Mouse (Mus musculus) large intestine, adult 2 months (tissue): Measurements from ENCODE around the gene Kcng4. TPM values are rescaled to one million over a fixed set of nuclear protein-coding genes. Genes with fewer than 3 reads are reported as not detected.

Experiments
- DNase-seq: peaks from one replicate; pipeline ENCODE4 v3.0.0-alpha.2; 2012; ENCODE audit warnings: low read depth, low spot score
- WGBS: fragments of 180-500 bp; shearing (Covaris S2); methylation state at CpG from one replicate; pipeline ENCODE4 v1.1.7; 2018; 5-methylcytosine and 5-hydroxymethylcytosine counted together
- polyA plus RNA-seq: library from polyadenylated mRNA; depleted of rRNA; stranded (reverse); fragments of >200 nt; gene quantifications from 2 replicates; pipeline ENCODE4 v1.2.3, GENCODE M21; 2012

The Kcng4 gene
- polyA plus RNA-seq, 1 experiment = 0.89 TPM

DNA sequence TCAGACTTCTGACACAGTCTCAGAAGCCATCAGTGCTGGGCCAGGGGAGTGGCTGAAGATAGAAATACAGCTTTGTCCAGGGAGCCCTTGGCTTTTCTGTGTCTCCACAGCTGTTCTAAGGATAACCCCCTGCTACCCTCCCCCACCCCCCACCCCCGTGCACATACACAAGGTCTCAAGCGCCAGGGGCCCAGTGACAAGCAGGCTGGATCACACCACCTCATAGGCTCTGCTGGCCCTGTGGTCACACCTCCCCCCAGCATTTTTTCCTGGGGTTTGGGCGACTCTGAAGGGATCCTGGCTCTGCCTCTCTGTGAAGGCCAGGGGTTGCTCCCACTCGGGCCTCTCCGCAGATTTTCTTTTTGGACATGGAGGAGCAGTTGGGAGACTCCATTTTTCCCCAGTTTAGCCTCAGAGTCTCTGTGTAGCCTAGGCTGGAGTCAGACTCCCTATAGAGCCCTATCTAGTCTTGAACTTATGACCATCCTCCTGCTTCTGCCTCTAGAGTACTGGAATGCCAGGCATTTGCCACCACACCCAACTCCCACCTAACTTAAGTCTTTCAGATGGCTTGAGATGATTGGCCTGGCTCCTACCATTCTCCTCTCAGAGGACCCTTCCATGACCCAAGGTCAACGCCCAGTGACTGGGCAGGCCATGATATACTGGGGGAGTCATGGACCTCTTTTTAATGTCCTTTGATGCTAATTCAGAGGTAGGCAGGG lies 15.2 kb downstream of the Kcng4 start:
- 77% methylated on average over 6 of the region's 6 CpGs for WGBS
- DNase-seq = no peak

DNA sequence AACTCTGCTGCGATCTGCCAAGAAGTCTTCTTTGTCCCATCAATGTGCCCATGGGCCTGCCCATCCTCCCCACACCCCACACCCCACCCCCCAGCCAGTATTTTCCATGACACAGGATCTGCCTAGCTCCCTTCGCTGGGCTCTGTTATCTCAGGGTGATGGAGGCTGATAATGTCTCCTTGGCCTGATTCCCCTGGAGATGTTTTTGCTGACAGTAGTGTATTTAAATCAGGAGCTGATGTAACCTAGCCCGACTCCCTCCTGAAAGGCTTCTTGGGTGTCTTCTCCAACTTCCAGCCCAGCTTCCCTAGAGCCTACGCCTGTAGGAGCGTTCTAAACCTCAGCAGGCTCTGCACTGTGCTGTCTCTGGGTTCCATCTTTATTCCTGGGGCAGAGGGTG lies 16.6 kb downstream of the Kcng4 start:
- no peak for DNase-seq
- WGBS = 75% methylated on average over 5 of the region's 5 CpGs

DNA sequence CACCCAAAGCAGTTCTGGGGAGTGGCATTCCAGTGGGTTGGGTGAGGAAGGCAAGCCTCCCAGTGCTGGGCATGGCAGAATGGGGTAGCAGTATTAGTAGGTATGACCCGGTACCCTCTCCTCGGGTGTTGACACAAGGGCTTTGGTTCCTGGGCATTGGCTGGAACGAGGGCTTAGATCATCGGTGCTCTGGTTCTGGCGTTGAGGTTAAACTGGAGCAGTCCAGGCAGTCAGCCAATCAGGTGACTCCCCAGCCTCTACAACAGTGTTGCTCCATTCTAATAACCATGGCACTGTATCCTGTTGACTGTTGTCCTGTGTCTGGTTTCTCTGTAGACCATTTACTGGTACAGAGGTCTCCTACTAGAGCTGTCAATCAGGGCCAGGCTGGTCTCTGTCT lies 17.9 kb downstream of the Kcng4 start:
- DNase-seq = no peak
- WGBS = 72% methylated on average over 5 of the region's 5 CpGs

DNA sequence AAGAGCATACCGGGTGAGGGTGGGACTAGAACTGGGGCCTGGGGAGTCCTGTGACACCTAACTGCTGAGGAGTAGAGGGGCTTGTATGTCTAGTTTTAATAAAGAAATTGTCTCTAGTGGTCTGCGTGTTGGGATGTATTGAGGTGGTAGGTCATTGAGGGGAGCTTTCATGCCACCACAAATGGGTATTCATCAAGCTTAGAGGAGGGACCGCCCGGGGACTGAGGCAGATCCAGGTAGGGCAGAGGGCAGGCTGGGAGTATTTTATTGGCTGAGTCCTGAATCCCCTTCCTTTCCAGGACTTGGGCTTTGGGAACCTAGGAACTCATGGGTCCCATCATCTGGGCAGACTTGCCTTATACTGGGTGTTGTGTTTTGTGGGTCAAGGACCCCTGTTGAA lies 18.7 kb downstream of the Kcng4 start:
- 80% methylated on average over 4 of the region's 4 CpGs for WGBS
- no peak for DNase-seq

DNA sequence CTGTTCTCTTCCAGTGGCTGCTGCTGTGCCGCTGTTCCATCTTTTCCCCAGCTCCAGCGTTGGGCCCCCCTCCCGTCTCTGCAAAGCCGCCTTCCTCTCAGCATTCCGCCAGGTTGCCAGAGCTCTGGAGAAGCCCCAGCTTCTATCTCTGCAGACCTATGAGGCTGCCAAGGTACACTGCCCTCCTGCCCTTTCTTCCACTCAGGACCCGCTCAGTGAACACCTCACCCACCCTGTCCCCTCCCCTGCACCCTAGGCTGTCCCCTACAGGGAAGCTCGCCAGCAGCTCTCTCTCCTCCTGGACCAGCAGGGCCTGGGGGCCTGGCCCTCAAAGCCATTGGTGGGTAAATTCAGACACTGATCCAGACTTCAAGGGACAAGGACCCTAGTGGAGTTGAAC lies 19.1 kb downstream of the Kcng4 start:
- no peak for DNase-seq
- 80% methylated on average over 7 of the region's 7 CpGs for WGBS

DNA sequence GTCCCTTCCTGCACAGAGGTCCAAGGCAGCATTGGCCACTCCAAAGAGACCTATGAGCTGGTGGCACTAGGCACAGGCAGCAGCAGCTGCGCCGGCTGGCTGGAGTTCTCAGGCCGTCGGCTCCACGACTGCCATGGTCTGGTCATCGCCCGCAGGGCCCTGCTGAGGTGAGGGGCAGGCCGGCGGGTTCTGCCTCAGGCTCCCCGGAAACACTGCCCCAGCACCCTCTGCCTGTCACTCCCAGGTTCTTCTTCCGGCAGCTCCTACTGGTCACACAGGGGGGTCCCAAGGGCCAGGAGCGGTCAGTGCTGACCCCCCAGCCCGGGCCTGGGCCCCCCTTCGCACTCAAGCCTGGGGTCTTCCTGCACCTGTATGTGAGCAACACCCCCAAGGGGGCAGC lies 20.4 kb downstream of the Kcng4 start:
- DNase-seq = no peak
- WGBS = 85% methylated on average over 14 of the region's 14 CpGs

DNA sequence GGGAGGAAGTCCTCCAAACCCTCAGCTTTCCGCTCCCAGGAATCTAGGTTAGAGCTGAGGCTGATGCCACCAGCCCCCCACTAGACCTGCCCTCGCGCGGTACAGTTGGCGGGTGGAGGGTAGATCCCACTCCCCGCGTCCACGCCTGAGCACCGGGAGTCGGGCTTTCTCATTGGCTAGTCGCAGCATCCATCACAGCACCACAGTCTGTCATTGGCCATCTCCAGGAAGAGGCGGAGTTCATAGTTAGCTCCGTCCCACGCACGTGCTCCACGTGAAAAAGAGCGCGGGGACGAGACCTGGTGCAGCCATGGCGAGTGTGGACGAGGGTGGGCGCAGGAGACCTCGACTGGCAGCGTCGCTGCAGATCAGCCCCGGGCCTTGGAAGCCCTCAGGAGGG lies 23.0 kb downstream of the Kcng4 start, which contains the start of gene Adad2:
Gene Adad2, plus strand, starts transcription at position 277 of the 400 bp plus-strand sequence.
- 84% methylated on average over 26 of the region's 26 CpGs for WGBS
- DNase-seq = no peak

DNA sequence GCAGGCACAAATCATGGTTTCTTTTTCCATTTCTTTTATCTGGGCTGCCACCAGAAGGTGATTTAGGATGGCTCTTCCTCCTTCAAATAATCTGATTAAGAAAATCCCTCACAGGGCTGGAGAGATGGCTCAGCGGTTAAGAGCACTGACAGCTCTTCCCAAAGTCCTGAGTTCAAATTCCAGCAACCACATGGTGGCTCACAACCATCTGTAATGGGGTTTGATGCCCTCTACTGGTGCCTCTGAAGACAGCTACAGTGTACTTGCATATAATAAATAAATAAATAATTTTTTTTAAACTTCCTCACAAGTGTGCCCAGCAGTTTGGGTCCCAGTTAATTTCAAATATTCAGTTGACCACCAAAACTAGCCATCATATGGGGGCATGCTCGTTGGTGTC lies 29.3 kb downstream of the Kcng4 start:
- no peak for DNase-seq
- WGBS = 82% methylated on average over 2 of the region's 2 CpGs

DNA sequence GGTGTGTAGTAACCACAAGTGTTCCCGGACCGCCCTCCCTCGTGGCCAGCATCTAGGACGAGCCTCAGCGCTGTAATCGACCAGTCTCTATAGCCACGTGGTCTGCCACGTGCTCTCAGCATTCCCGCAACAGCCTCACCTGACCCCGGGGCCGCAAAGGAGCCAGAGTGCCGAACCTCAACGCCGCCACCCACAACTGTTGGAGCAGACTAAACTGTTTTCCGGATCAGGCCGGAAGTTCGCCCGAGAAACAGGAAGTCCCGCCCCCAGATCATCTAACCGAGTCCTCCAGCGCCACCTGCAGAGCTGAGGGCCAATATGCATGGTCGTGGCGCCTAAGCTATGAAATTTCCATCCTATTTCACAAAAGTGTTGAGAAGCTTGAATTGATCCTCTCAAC lies 30.5 kb downstream of the Kcng4 start, which contains the start of gene Taf1c:
Gene Taf1c, minus strand, starts transcription at position 227 of the 400 bp plus-strand sequence.
- WGBS = under 1% methylated on average over 23 of the region's 23 CpGs
- peak; percentile 76 for DNase-seq

DNA sequence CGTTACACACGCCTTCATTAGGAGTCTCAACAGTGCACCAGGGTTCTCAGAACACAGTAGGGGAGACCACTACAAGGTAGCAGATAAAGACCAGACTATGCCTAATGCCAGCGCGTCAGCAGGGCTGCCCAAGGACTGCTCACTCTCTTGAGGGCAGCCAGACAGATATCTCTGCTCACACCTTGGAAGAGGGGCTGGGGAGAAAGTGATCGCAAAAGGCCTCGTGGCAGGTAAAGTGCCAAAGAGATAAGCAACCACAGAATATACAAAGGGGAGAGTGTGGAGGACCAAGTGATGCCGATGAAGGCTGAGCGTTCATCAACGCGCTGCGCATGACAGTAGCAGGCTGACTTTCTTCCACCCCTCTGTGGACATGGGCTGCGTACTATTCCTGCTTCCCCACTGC lies 31.1 kb downstream of the Kcng4 start:
- DNase-seq = no peak
- WGBS = 26% methylated on average over 12 of the region's 12 CpGs

DNA sequence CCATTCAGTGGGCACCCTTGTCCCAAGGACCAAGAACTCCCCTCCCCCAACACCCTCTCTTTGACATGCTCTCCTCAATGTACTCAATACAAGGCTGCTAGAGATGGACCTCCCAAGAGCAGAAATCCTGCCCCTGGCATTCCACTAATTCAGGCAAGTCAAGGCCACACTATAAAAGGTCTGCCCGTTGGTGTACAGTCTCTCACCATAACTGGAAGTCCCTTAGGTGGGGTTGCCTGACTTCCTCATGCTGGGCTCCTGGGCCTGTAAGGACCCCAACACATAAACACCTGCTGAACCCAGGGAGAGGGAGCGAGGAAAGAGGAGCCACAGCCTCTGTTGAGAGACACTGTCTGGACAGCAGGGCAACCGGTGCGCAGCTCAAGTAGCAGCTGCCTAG lies 31.7 kb downstream of the Kcng4 start:
- WGBS = 91% methylated on average over 4 of the region's 4 CpGs
- no peak for DNase-seq

DNA sequence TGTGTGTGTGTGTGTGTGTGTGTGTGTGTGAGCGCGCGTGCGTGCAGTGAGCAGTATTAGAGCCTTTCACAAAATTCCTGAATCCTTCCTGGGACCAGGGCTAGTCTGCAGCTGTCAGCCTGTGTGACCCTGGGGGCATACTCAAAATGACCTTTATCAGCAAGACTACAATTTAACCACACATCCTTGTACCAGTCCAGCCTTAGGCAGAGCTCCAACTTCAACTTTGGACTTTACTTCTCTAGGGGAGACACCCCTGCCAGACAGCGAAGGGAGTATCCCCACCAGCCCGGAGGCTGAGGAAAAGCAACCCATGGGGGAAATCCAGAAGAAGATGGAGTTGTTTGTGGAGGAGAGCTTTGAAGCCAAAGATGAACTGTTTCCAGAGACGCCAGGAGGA lies 44.0 kb downstream of the Kcng4 start:
- no peak for DNase-seq
- WGBS = 68% methylated on average over 7 of the region's 7 CpGs

DNA sequence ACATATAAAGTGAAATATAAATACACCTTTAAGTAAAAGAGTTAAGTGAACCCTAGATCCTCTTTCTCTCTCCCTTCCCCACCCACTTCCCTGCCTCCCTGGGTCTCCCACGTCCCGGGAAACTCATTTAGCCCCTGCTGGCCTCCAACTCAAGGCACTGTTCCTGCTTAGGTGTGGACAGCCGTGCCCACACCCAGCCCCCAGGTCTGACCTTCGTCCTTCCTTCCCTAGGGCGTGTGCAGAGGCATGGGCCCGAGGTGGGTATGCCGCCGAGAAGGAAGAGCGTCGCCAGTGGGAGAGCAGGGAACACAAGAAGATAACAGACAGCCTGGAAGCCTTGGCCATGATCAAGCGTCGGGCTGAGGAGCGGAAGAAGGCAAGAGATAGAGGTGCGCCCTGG lies 45.1 kb downstream of the Kcng4 start:
- WGBS = 30% methylated on average over 14 of the region's 14 CpGs
- DNase-seq = peak; percentile 62

DNA sequence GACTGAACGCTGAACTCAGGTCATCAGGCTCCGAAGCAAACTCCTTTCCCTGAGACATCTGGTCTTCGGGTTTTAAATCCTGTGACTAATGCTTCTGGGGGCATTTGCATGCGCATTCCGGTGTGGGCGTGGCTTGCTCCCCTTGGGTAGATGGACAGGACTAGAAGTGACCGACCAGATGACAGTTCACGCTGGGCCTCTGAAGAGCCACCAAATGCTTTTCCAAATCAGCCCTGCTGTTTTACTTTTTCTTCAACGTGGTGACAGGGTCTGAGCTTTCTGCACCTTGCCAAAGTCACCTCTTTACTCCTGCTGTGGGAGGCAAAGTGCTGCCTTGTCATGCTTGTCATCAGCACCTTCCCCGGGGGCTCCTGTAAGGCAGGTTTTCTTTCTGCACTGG lies 46.6 kb downstream of the Kcng4 start:
- no peak for DNase-seq
- 62% methylated on average over 10 of the region's 10 CpGs for WGBS

DNA sequence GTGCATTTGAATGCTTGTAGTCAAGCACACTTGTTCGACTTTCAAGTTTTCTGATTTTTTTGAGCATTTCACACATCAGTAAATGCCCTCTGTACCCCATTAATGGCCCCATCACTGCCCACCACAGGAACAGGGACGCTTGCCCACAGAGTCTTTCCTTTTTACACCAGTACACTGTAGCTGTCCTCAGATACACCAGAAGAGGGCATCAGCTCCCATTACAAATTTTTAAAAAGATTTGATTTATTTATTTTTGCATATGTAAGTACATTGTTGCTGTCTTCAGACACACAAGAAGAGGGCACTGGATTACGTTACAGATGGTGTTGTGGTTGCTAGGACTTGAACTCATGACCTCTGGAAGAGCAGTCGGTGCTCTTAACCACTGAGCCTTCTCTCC lies 47.2 kb downstream of the Kcng4 start:
- DNase-seq = no peak
- WGBS = 73% methylated on average over 4 of the region's 4 CpGs

DNA sequence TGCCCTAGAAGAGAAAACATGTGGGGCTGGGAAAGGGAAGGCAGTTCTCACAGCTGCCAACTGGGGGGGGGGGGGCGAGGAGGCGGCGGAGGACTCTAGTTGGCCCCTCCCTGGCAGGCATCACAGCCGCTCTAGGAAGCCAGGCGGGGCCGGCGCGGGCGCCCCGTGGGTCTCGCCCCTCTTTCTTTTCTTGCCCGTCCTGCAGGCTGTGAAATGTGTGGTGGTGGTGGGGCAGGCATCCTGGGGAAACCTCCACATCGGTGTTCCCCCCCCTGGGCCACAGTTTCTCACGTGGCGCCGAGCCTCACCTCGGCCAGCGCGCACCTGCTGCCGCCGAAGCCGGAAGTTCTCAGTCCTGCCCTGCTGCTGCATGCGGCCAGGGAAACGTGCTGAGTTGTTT lies 49.6 kb downstream of the Kcng4 start:
- 6% methylated on average over 24 of the region's 24 CpGs for WGBS
- no peak for DNase-seq

DNA sequence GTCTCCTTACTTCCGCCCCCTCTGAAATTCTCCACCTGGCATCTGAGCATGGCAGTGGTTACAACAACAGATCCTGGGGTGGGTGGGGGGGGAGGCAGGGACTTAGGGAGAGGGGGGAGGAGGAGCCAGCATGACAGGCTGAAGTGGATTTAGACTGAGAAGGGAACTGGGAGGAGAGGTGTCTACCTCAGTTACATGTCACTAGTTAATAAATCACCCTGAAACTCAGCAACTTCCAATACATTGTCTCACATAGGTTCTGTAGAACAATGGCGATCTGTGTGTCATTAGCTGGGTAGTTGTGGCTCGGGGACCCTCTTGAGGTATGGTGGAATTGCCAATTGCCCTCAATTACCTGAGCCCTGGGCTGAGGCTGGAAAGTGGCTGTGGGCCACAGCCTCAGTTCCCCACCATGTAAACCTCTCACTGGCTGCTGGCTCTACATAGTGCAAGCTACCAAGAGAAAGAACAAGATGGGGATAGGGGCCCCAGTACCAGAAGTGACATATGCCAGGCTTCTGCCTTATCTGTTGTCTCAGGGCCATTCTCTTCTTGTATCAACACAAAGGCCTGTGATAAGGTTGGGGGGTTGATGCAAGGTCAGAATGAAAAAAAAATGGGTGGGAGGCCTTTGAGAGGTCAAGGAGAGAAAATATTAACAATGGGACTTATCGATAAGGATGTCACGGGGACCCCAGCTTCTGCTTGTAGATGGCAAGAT lies 54.9 kb downstream of the Kcng4 start:
- no peak for DNase-seq
- WGBS = 73% methylated on average over 5 of the region's 5 CpGs

DNA sequence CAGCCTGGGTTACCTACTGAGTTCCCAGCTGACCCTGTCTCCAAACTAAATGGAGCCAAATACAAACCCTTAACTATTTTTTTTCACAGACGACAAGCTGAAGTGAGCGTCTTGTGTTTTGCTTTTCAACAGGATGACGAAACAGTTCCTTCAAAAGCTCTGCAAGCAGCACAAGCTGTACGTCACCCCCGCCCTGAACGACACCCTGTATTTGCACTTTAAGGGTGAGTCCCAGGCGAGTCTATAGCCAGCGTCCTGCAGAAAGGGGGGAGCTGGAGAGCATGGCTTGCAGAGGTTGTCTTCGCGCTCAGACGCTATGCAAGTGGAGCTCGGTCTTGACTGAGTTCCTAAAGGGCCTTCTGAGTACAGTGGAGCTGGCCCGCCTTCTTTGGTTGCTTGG lies 56.4 kb downstream of the Kcng4 start:
- WGBS = 52% methylated on average over 13 of the region's 13 CpGs
- no peak for DNase-seq

DNA sequence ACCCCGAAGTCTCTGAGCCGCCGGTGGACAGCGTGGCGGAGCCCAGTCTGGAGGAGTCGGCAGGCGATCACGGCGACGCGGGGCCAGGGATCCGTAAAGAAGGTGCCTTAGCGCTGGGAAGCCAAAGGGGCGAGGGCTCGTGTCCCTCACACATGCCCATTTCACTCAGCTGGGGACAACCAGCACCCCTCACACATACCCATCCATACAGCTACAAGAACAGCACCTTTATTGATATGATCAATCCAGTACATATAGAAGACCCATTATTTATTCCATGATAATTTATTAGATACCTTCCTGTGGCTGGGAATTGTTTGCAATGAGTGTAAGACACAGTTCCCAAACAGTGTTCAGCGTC lies 60.1 kb downstream of the Kcng4 start:
- under 1% methylated on average over 16 of the region's 16 CpGs for WGBS
- no peak for DNase-seq

DNA sequence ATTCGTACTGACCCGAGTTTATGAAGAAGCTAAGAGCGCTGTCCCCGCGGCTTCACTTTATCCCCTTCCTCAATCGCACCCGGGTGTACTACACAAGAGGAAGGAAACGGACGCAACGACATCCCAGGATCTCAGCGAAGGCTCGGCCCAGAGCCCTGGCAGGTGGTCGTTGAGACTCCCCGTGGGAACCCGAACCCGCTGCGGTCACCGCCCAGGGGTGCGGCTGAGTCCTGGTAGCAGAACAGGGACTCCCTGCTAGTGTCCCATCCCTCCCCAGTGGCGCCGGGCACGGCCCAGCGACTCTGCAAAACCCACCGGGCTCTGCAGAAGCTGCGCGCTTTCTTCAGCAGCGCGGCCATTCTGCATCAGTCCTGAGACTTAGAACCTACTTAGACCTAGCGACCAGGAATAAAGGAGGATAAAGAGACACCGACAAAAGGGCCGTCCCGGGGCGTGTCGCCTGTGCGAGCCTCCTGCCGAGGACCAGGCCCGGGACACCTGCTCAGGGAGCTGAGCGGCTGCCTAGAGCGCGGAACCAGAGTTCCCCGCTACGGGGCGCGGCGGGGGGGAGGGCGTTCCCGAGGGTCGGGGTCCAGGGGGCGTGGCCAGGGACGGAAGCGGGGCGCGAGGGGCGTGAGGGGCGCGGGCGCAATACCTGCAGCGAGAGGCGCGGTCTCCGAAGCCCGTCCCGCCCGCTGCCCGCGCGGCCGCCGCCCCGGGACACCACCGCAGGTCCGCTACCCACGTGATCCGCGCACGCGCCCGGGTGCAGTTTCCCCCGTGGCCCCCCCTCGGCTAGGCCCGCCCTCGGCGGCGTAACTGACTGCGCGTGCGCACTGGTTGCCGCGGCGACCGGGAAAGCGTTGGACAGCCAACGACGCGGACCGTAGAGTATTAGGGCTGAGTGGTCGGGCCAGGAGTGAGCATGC lies 60.8 kb downstream of the Kcng4 start, which contains the start of the genes Hsdl1 and Dnaaf1:
Gene Hsdl1, minus strand, starts transcription at position 747 of the 929 bp plus-strand sequence.
Gene Dnaaf1, plus strand, starts transcription at position 799 of the 929 bp plus-strand sequence.
- under 1% methylated on average over 96 of the region's 97 CpGs for WGBS

More for the DNA sequence above, 60.8 kb downstream of the Kcng4 start, which contains the start of the genes Hsdl1 and Dnaaf1:
- no peak for DNase-seq
